Mouse (Mus musculus): ENCODE results near the gene Fam166a. TPM values are rescaled to one million over a fixed set of nuclear protein-coding genes. Genes with fewer than 3 reads are reported as not detected.

The Fam166a gene
- polyA plus RNA-seq, 1 experiment from 2014 or later: 0.43 TPM

Other genes with a start within 250 kb of the Fam166a start
- gene Mrpl41, start 243.6 kb upstream of the Fam166a start, polyA plus RNA-seq (2015; fragmentation: Nextera tagmentation; extraction: Ambion mirVana): 139 and 148 TPM in 2 replicates
- 3.3 and 4.5 TPM in 2 replicates for gene Pnpla7, start 242.7 kb upstream of the Fam166a start, polyA plus RNA-seq (2015; fragmentation: Nextera tagmentation; extraction: Ambion mirVana)
- 180 and 188 TPM in 2 replicates for gene Nsmf, start 164.4 kb upstream of the Fam166a start, polyA plus RNA-seq (2015; fragmentation: Nextera tagmentation; extraction: Ambion mirVana)
- gene Entpd8, start 138.4 kb upstream of the Fam166a start, polyA plus RNA-seq (2015; fragmentation: Nextera tagmentation; extraction: Ambion mirVana): not detected in 2 replicates
- gene Noxa1, start 123.6 kb upstream of the Fam166a start, polyA plus RNA-seq (2015; fragmentation: Nextera tagmentation; extraction: Ambion mirVana): not detected in 2 replicates
- gene Nrarp, start 38.0 kb upstream of the Fam166a start, polyA plus RNA-seq (2015; fragmentation: Nextera tagmentation; extraction: Ambion mirVana): 15.3 and 18.1 TPM in 2 replicates
- gene Tor4a, start 21.9 kb upstream of the Fam166a start, polyA plus RNA-seq (2015; fragmentation: Nextera tagmentation; extraction: Ambion mirVana): 1.9 and 2.0 TPM in 2 replicates
- 126 and 129 TPM in 2 replicates for gene Nelfb, start 7.3 kb upstream of the Fam166a start, polyA plus RNA-seq (2015; fragmentation: Nextera tagmentation; extraction: Ambion mirVana)
- not detected in 2 replicates for gene Stpg3, start 4.1 kb upstream of the Fam166a start, polyA plus RNA-seq (2015; fragmentation: Nextera tagmentation; extraction: Ambion mirVana)
- gene Tubb4b, start 6.0 kb downstream of the Fam166a start, polyA plus RNA-seq (2015; fragmentation: Nextera tagmentation; extraction: Ambion mirVana): 364 and 396 TPM in 2 replicates
- not detected in 2 replicates for gene Slc34a3, start 15.6 kb downstream of the Fam166a start, polyA plus RNA-seq (2015; fragmentation: Nextera tagmentation; extraction: Ambion mirVana)
- gene Rnf224, start 18.0 kb downstream of the Fam166a start, polyA plus RNA-seq (2015; fragmentation: Nextera tagmentation; extraction: Ambion mirVana): not detected in 2 replicates
- 148 and 150 TPM in 2 replicates for gene Rnf208, start 23.5 kb downstream of the Fam166a start, polyA plus RNA-seq (2015; fragmentation: Nextera tagmentation; extraction: Ambion mirVana)
- 0.26 and 0.46 TPM in 2 replicates for gene Cysrt1, start 23.7 kb downstream of the Fam166a start, polyA plus RNA-seq (2015; fragmentation: Nextera tagmentation; extraction: Ambion mirVana)
- 6.2 and 8.4 TPM in 2 replicates for gene AL732309.1, start 28.1 kb downstream of the Fam166a start, polyA plus RNA-seq (2015; fragmentation: Nextera tagmentation; extraction: Ambion mirVana)
- 13.8 and 15.4 TPM in 2 replicates for gene Tmem203, start 36.7 kb downstream of the Fam166a start, polyA plus RNA-seq (2015; fragmentation: Nextera tagmentation; extraction: Ambion mirVana)
- gene Tprn, start 43.9 kb downstream of the Fam166a start, polyA plus RNA-seq (2015; fragmentation: Nextera tagmentation; extraction: Ambion mirVana): 16.7 and 16.9 TPM in 2 replicates
- 186 and 197 TPM in 2 replicates for gene Ssna1, start 53.7 kb downstream of the Fam166a start, polyA plus RNA-seq (2015; fragmentation: Nextera tagmentation; extraction: Ambion mirVana)
- 153 and 157 TPM in 2 replicates for gene Anapc2, start 53.7 kb downstream of the Fam166a start, polyA plus RNA-seq (2015; fragmentation: Nextera tagmentation; extraction: Ambion mirVana)
- not detected in 2 replicates for gene Tmem210, start 69.4 kb downstream of the Fam166a start, polyA plus RNA-seq (2015; fragmentation: Nextera tagmentation; extraction: Ambion mirVana)
- 0.14 and 0.23 TPM in 2 replicates for gene Lrrc26, start 71.2 kb downstream of the Fam166a start, polyA plus RNA-seq (2015; fragmentation: Nextera tagmentation; extraction: Ambion mirVana)
- gene Grin1, start 100.4 kb downstream of the Fam166a start, polyA plus RNA-seq (2015; fragmentation: Nextera tagmentation; extraction: Ambion mirVana): 49.1 and 51.5 TPM in 2 replicates
- gene Man1b1, start 113.6 kb downstream of the Fam166a start, polyA plus RNA-seq (2015; fragmentation: Nextera tagmentation; extraction: Ambion mirVana): 44.3 and 50.3 TPM in 2 replicates
- gene Dpp7, start 137.6 kb downstream of the Fam166a start, polyA plus RNA-seq (2015; fragmentation: Nextera tagmentation; extraction: Ambion mirVana): 23.8 and 25.8 TPM in 2 replicates
- 5.6 and 5.9 TPM in 2 replicates for gene Uap1l1, start 146.9 kb downstream of the Fam166a start, polyA plus RNA-seq (2015; fragmentation: Nextera tagmentation; extraction: Ambion mirVana)
- 11.1 and 14.7 TPM in 2 replicates for gene Sapcd2, start 153.6 kb downstream of the Fam166a start, polyA plus RNA-seq (2015; fragmentation: Nextera tagmentation; extraction: Ambion mirVana)
- 2.7 and 3.3 TPM in 2 replicates for gene Entpd2, start 177.1 kb downstream of the Fam166a start, polyA plus RNA-seq (2015; fragmentation: Nextera tagmentation; extraction: Ambion mirVana)
- 498 and 520 TPM in 2 replicates for gene Npdc1, start 180.6 kb downstream of the Fam166a start, polyA plus RNA-seq (2015; fragmentation: Nextera tagmentation; extraction: Ambion mirVana)
- 0.17 and 0.41 TPM in 2 replicates for gene Fut7, start 204.5 kb downstream of the Fam166a start, polyA plus RNA-seq (2015; fragmentation: Nextera tagmentation; extraction: Ambion mirVana)
- 16.4 and 17.6 TPM in 2 replicates for gene Abca2, start 210.0 kb downstream of the Fam166a start, polyA plus RNA-seq (2015; fragmentation: Nextera tagmentation; extraction: Ambion mirVana)
- gene Clic3, start 238.1 kb downstream of the Fam166a start, polyA plus RNA-seq (2015; fragmentation: Nextera tagmentation; extraction: Ambion mirVana): 3.3 and 3.9 TPM in 2 replicates
- gene Paxx, start 242.3 kb downstream of the Fam166a start, polyA plus RNA-seq (2015; fragmentation: Nextera tagmentation; extraction: Ambion mirVana): 119 and 128 TPM in 2 replicates

All from midbrain, embryonic 15.5 days (tissue).